Mouse (Mus musculus): ENCODE data around the gene Nisch.

GRCm38 (mm10) chr14:31204844-31205243, 11.9 kb downstream of the Nisch start:
- TF ChIP-seq CHD2 (IDR thresholded peaks at IDR 0.05; ENCODE audit: low read depth, low read length) (no peak), ZC3H11A (IDR thresholded peaks at IDR 0.05; ENCODE audit: borderline replicate concordance, low read depth, low read length) (no peak), MAFK (IDR thresholded peaks at IDR 0.05; ENCODE audit: insufficient read depth, low read depth, low read length) (no peak), HCFC1 (IDR thresholded peaks at IDR 0.05; ENCODE audit: borderline replicate concordance, insufficient read depth, low read length) (no peak), ZNF384 (IDR thresholded peaks at IDR 0.05; ENCODE audit: low read depth, low read length) (no peak)

All from ES-E14 (cell line).